Mouse (Mus musculus) brain, adult 10 weeks (tissue): ENCODE data around the gene Vmn2r14. TPM values are rescaled to one million over a fixed set of nuclear protein-coding genes. Genes with fewer than 3 reads are reported as not detected.

Source experiments
- polyA plus RNA-seq: library from polyadenylated mRNA; stranded (reverse); fragments of 350-450 nt; fragmentation: Illumina TruSeq; extraction: RNeasy Lipid Tissue Mini Kit (QIAGEN cat#74804); gene quantifications from one replicate; pipeline ENCODE4 v1.2.3, GENCODE M21; 2015; ENCODE audit warnings: low read depth, low replicate concordance

Gene Vmn2r14
- polyA plus RNA-seq = not detected

GRCm38 (mm10) chr5:109224608-109225007, at the start of gene Vmn2r14:
TSS of gene Vmn2r14 (minus strand) at chr5:109224708.

GRCm38 (mm10) chr5:109192099-109192498, 32.4 kb downstream of the Vmn2r14 start, which contains the start of gene Vmn2r13:
TSS of gene Vmn2r13 (minus strand) at chr5:109192199.

Other genes with a start within 250 kb of the Vmn2r14 start
- not detected for gene Vmn2r10, start 218.2 kb downstream of the Vmn2r14 start, polyA plus RNA-seq
- not detected for gene Vmn2r11, start 165.1 kb downstream of the Vmn2r14 start, polyA plus RNA-seq
- not detected for gene Vmn2r12, start 126.8 kb downstream of the Vmn2r14 start, polyA plus RNA-seq
- not detected for gene Vmn2r13, start 32.5 kb downstream of the Vmn2r14 start, polyA plus RNA-seq
- gene Vmn2r15, start 72.9 kb upstream of the Vmn2r14 start, polyA plus RNA-seq = not detected
- not detected for gene Vmn2r16, start 105.5 kb upstream of the Vmn2r14 start, polyA plus RNA-seq
- gene Vmn2r17, start 195.0 kb upstream of the Vmn2r14 start, polyA plus RNA-seq = not detected